Mouse (Mus musculus) fibroblast of lung, adult 2 months (primary cell): ENCODE results near the gene Zfp109.

Source experiments
- DNase-seq: peaks from one replicate; pipeline ENCODE4 v3.0.0-alpha.2; 2011; ENCODE audit warnings: low read depth

Gene Zfp109

DNA sequence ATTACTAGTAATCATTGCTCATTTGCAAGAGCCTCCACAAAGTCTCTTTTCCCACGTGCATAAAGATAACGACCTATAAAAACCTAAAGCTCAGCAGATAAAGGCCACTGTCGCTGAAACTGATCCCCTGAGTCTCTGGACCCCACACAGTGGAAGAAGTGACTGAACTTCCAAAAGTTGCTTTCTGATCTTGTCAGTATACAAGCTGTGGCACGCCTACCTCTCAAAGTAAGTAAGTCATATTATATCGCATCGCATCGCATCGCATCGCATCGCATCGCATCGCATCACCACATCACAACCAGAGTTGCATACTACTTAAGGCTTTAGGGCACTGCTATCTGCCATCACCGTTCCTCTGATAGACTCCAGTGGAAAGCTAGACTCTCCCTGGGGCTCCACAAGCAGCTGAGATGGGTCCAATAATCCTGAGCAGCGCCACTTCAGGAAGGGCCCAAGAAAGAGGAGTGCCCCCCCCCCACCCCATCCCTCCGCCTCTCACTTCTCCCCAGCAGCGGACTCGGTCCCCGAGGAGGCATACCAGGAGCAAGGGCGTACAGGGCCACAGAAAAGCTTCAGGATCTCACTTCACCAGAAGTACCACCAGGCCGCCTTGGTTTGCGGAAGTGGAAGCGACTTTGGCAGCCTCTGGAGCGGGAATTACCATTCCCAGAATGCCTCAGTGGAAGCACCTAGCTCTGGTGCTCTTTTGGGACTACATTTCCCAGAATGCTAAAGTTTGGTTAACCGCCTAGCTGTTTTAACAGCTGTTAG is 29.7 kb downstream of the Zfp109 start:
- DNase-seq: peak; percentile 63

DNA sequence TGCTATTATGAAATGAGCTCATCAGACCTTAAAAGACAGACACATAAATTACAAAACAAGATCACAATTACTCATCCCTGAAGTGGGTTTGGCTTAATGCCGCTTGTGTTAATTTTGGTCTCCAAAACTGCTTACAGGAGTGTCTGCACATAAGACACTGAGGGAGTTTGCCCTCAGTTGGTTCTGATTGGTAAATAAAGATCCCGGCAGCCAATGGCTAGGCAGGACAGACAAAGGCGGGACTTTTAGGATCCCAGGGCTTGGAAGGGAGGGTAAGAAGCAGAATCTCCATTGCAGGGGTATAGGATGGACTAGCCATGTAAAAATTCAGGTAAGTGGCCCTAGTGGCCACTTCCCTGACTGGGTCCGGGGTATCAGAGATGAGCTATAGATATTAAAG is 40.4 kb downstream of the Zfp109 start:
- DNase-seq: no peak

DNA sequence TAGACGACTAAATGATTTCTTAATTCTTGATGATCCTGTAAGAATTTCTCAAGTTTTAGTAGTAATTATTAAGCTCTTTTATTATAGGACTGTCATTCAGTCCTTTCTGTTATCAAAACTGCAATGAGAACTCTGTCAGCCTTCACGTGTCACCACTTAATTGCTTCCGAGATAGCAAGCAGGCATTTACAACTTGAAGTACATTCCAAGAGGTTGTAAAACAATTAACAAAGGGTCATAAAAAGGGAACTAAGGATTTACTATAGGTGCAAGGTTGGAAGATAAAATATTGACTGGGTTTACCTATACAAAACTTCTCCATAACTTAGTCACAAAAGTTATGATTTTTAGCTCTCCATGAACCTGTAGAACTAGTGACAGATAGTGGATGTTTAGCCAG is 44.2 kb downstream of the Zfp109 start:
- no peak for DNase-seq

DNA sequence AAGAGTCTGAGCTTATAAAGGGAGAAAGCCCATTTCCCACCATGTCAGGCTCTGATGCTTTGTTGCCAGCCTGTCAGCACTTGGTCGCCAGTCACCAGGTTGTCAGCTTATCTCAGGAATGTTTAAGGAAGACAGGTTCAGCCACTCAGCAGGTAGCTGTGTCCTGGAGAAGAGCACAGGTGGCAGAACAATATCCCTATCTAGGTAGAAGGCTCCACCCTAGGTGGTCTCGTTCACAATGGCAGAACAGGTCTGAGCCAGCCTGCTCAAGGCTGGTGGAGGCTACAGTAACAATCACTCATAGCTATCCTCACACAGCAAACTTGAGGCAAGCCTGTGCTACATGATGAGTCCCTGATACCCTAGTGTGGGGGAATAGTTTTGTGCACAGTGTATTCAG is 46.0 kb downstream of the Zfp109 start:
- DNase-seq: no peak

DNA sequence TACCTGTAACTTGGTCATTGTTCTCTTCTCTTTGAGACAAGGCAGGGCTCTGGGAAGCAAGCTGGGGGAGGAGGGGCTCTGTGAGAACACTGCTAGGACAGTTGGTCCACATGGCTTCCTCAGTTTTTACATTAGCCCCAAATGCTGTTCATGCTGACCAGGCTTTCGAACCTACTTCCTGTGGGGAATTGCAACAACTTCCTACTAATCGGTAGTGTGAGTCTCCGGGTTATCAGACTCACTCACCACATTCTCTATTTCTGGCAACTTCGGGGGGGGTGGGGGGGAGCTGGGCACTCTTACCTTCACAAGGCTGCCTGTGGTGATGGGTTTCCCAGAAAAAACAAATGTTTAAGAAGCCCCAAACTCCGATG is 47.8 kb downstream of the Zfp109 start:
- DNase-seq: no peak

DNA sequence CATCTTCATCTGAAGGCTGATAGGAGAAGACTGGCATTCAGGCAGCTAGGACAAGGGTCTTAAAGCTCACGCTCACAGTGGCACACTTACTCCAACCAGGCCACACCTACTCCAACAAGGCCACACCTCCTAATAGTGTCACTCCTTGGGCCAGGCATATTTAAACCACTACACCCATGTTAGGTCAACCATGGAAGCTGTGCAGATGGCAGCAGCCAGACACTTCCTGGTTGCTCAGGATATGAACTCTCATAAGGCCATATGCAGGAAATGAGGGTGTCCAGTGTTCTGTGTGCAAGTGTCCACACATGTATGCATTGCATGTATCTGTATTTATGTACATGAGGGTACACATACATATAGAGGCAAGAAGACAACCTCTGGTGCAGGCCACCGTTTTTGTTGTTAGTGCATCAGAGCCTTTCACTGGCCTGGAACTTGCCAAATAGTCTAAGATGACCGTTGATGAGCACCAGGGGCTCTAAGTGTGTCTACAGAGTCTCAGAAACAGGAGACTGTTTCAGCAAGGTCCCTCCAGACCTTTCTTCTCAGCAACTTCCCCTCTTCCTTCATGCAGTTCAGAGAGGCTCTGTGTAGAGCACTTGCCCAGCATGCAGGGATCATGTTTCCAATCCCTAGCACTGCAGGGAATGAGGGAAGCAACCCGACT is 48.3 kb downstream of the Zfp109 start:
- DNase-seq: no peak

DNA sequence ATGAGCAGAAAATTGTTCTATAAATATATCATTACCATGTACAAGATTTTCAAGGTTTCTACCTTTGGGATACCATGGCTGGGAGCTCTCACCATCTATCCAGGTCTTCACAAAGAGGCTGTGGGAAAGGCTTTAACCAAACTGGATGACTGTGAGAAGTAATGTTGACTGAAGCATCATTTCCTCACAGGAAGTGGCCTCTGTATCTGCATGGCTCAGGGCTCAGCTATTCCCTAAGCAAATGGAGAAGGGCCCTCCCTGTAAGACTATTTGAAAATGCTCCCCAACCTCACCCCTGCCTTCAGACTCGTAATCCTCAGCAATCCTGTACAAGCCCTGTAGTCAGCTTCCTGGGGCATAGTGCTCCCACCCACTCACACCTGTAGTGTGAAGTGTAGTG is 49.7 kb downstream of the Zfp109 start:
- no peak for DNase-seq
